Mouse (Mus musculus) liver, embryonic 11.5 days (tissue): ENCODE measurements around the gene Cryaa. TPM values are rescaled to one million over a fixed set of nuclear protein-coding genes. Genes with fewer than 3 reads are reported as not detected.
A peak's percentile ranks its signal among the peaks of the same experiment; 100 is the strongest.

Source experiments
- ATAC-seq: fragments of 200-750 bp; cut with Nextera tagmentation; replicated peaks from 2 replicates; pipeline ENCODE4 v1.8.0; 2017; ENCODE audit warnings: moderate number of reproducible peaks, mild to moderate bottlenecking, moderate TSS enrichment, moderate library complexity; ENCODE audit not compliant: low FRiP score
- DNase-seq: peaks from one replicate; pipeline ENCODE4 v3.0.0-alpha.2; 2017; ENCODE audit warnings: low spot score
- H3K27ac ChIP-seq: fragments of 300-500 bp; sonication (generic); 2 replicates; pipeline ENCODE4 v1.5.1; 2014; ENCODE audit warnings: mild to moderate bottlenecking, low read depth, low read length, control low read depth
- H3K27me3 ChIP-seq: fragments of 300-500 bp; sonication (generic); replicated peaks from 2 replicates; pipeline ENCODE4 v1.6.1; 2014; ENCODE audit warnings: low read length, mixed read lengths; ENCODE audit not compliant: control insufficient read depth, insufficient read depth
- H3K36me3 ChIP-seq: fragments of 300-500 bp; sonication (generic); 2 replicates; pipeline ENCODE4 v1.6.1; 2014; ENCODE audit warnings: mild to moderate bottlenecking, low read length, moderate library complexity, mixed read lengths; ENCODE audit not compliant: control insufficient read depth, insufficient read depth
- H3K4me1 ChIP-seq: fragments of 300-500 bp; sonication (generic); replicated peaks from 2 replicates; pipeline ENCODE4 v1.6.1; 2014; ENCODE audit warnings: low read length, mixed read lengths; ENCODE audit not compliant: control insufficient read depth, insufficient read depth
- H3K4me2 ChIP-seq: fragments of 300-500 bp; sonication (generic); 2 replicates; pipeline ENCODE4 v1.6.1; 2014; ENCODE audit warnings: mild to moderate bottlenecking, control low read depth, moderate library complexity
- H3K4me3 ChIP-seq: fragments of 300-500 bp; sonication (generic); 2 replicates; pipeline ENCODE4 v1.5.1; 2014; ENCODE audit warnings: low read depth, low read length, control low read depth
- H3K9ac ChIP-seq: fragments of 300-500 bp; sonication (generic); 2 replicates; pipeline ENCODE4 v1.6.1; 2014; ENCODE audit warnings: low read depth, low read length, control low read depth
- H3K9me3 ChIP-seq: fragments of 300-500 bp; sonication (generic); 2 replicates; pipeline ENCODE4 v1.6.1; 2016; ENCODE audit warnings: low read length, inconsistent platforms, mixed read lengths; ENCODE audit not compliant: control insufficient read depth
- WGBS: fragments of 180-500 bp; shearing (Covaris S2); extraction: QIAGEN DNeasy Blood & Tissue Kit; methylation state at CpG from one replicate; pipeline ENCODE4 v1.1.7; 2014; 5-methylcytosine and 5-hydroxymethylcytosine counted together
- polyA plus RNA-seq: library from polyadenylated mRNA; unstranded; fragments of >200 nt; fragmentation: Nextera tagmentation; extraction: Ambion mirVana; gene quantifications from 2 replicates; pipeline ENCODE4 v1.2.1, GENCODE M21; 2014

The Cryaa gene
- polyA plus RNA-seq, 1 experiment from 2014 or later, result not detected

DNA sequence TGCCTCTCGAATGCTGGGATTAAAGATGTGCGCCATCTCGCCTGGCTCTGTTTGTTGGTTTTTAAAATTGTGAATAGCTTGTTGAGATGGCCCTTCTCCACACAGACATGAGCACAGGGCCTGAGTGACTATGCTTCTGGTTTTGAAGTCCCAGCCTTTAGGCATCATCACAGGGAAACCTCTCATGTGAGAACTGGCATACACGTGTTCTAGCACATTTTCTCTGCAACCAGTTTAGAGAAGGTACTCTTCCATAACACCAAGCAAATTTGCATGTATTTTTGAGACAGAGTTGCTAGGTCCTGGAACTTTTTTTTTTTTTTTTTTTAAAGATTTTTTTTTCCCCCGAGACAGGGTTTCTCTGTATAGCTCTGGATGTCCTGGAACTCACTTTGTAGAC lies 20.9 kb upstream of the Cryaa start:
- ATAC-seq, result no peak
- H3K4me2 ChIP-seq, result peak overlapping the region; percentile 90
- H3K9ac ChIP-seq, result no peak overlapping the region
- no peak overlapping the region for H3K27ac ChIP-seq
- 91% methylated on average over 5 of the region's 5 CpGs for WGBS
- peak overlapping the region; percentile 98; the same call in 1 of the 2 replicates for H3K4me3 ChIP-seq
- H3K27me3 ChIP-seq, result no peaks in the 10 kb centered on the region
- no peak for DNase-seq
- H3K9me3 ChIP-seq, result no peaks in the 10 kb centered on the region
- peaks cover 15% of the 10 kb centered on the region for H3K4me1 ChIP-seq
- H3K36me3 ChIP-seq, result peaks cover 40% of the 10 kb centered on the region

DNA sequence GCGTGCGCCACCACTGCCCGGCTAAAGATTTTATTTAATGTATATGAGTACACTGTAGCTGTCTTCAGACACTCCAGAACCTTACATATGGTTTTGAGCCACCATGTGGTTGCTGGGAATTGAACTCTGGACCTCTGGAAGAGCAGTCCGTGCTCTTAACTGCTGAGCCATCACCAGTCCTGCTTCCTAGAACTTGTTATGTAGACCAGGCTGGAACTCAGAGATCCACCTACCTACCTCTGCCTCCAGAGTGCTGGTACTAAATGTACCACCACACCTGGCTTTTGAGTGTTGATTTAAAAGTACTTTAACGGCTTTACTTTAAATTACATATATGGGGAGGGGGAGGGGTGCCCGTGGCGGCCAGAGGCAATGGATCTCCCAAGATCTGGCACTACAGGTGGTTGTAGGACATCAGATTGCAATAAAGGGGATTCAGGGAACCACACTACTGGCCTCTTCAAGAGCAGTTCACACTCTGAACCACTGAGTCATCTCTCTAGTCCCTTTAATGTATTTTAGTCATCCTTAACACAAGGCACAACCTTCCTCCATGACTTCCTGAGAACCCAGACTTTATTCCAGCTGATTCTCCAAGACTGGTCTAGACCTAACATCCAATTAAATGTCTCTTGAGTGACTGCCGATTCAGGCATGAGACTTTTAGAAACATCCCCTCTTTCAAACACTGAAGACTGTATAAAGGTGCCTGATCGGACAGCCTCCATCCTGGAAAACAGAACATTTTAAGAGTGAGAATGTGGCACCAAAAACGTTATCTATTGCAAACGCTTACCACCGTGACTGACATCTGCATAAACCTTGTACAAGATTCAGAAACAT lies 20.2 kb upstream of the Cryaa start:
- Histone ChIP-seq H3K4me2 (peak overlapping the region; percentile 90), H3K27me3 (no peaks in the 10 kb centered on the region), H3K9me3 (no peaks in the 10 kb centered on the region), H3K27ac (peak overlapping the region; percentile 91; the same call in 1 of the 2 replicates), H3K9ac (peak overlapping the region; percentile 98), H3K36me3 (peaks cover 34% of the 10 kb centered on the region), H3K4me3 (peak overlapping the region; percentile 98), H3K4me1 (peaks cover 15% of the 10 kb centered on the region)
- DNase-seq, result no peak
- WGBS, result 50% methylated on average over 12 of the region's 12 CpGs
- ATAC-seq, result no peak

DNA sequence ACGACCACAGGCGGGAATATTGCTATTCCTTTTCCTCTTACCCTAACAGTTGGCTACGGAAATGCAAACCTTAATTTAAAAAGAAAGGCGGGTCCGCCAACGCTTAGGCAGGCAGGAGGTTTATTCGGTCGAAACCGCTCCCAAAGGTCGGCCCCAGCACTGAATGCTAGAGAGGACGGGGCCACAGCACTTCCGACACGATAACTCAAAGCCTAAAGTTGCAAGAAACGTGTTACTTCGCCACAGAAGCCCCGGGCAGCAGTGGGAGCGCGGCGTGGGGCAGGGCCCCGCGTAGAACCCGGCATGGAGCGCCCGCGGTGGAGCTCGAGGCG lies 19.5 kb upstream of the Cryaa start:
- under 1% methylated on average over 27 of the region's 27 CpGs for WGBS
- Histone ChIP-seq H3K4me2 (peak overlapping the region; percentile 90), H3K27me3 (no peaks in the 10 kb centered on the region), H3K27ac (peak overlapping the region; percentile 91), H3K36me3 (peaks cover 27% of the 10 kb centered on the region), H3K9me3 (no peaks in the 10 kb centered on the region), H3K4me1 (peaks cover 15% of the 10 kb centered on the region), H3K9ac (peak overlapping the region; percentile 98), H3K4me3 (peak overlapping the region; percentile 98)
- ATAC-seq (no peak), DNase-seq (no peak)

DNA sequence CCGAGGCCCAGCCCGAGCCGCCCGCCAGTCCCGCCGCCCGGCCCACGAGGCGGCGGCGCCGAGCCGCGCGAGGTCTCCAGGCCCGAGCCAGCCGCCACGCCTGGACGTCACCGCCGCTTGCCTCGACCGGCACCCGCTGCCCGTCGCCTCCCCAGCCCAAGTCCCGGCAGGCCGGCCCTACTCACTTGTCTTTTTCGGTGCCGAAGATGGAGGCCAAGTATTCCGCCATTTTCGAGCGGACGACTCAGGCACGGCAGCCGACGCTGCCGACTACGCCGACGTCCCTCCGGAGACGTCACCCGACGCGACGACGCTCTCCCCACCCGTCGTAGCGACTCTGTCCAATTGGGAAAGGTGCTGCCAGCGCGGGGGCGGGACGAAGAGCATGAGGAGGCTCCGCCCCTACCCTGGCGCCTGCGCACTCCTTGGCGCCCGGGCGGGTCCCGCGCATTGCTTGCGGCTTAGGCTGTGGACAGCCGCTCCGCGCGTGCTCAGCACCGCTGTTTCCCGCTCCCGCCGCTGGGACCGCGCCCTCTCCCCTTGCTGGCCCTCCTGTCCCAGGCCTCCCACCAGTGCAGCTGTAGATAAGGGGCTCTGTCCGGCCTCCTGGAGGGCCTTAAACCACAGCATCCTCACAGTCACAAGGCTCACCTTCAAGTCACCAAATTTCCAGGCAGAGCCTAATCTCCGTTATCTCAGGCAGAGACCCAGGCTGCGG lies 19.0 kb upstream of the Cryaa start, which contains the start of gene U2af1:
Gene U2af1 (minus strand): TSS at position 425 of the 718 bp plus-strand sequence.
- ATAC-seq, result peak; percentile 97
- Histone ChIP-seq H3K36me3 (peaks cover 22% of the 10 kb centered on the region), H3K27me3 (no peaks in the 10 kb centered on the region), H3K9ac (peak within 1 kb of the TSS; percentile 98), H3K4me2 (peak within 1 kb of the TSS; percentile 90), H3K27ac (peak within 1 kb of the TSS; percentile 91), H3K4me1 (peaks cover 10% of the 10 kb centered on the region; the same call in 1 of the 2 replicates), H3K9me3 (no peaks in the 10 kb centered on the region), H3K4me3 (peak within 1 kb of the TSS; percentile 98)
- DNase-seq, result peak; percentile 97
- WGBS, result under 1% methylated on average over 74 of the region's 77 CpGs

DNA sequence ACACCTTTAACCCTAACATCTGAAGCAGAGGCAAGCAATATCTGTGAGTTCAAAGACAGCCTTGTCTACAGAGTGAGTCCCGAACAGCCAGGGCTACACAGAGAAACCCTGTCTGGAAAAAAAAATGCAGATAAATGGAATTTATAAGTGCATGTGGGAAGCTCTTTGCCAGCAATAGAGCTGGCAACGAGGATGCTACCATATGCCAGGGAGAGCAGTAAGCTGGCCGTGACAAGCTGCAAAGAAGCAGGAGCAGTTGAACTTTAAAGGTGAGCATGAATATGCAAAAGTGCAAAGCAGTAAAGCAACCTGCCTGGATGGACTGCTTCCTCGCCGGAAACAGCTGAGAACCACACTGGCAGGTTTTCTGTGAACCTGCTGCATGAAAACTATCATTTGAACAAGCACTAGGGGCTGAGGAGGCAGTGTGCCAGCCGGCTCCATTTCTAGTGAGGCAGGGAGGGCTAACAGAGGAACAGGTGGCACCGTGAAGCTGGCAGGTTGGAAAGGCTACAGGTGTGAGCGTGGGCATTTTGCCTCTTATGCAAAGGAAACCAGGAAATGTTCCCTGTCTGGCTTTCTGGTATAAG lies 16.9 kb upstream of the Cryaa start:
- WGBS, result 75% methylated on average over 8 of the region's 8 CpGs
- peaks cover 10% of the 10 kb centered on the region; the same call in 1 of the 2 replicates for H3K4me1 ChIP-seq
- ATAC-seq, result no peak

DNA sequence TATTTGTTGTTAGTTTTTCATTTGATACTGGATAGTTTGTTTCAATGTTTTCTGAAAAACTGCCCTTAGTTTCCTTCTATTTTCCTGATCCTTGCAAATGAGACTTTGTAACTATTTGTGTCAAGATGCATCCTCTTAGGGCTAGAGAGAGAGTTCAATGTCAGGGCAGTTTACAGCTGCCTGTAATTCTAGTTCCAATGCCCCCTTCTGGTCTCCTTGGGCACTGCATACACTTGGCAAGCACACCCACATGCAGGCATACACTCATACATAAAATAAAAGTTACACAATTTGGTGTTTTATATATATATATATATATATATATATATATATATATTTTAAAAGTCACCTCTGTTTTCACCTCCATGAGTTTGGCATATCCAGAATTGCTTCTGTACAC lies 14.8 kb upstream of the Cryaa start:
- Histone ChIP-seq H3K9me3 (no peaks in the 10 kb centered on the region), H3K4me2 (no peak overlapping the region), H3K4me3 (no peak overlapping the region), H3K9ac (no peak overlapping the region), H3K27ac (no peak overlapping the region), H3K36me3 (no peaks in the 10 kb centered on the region), H3K27me3 (no peaks in the 10 kb centered on the region), H3K4me1 (peaks cover 5% of the 10 kb centered on the region; the same call in 1 of the 2 replicates)
- ATAC-seq (no peak), DNase-seq (no peak)

More for the DNA sequence above, 16.9 kb upstream of the Cryaa start:
- no peak overlapping the region for H3K4me2 ChIP-seq
- H3K9ac ChIP-seq, result no peak overlapping the region
- H3K4me3 ChIP-seq, result no peak overlapping the region
- no peak for DNase-seq
- H3K27ac ChIP-seq, result no peak overlapping the region; the same call in 1 of the 2 replicates
- H3K27me3 ChIP-seq, result no peaks in the 10 kb centered on the region
- H3K9me3 ChIP-seq, result no peaks in the 10 kb centered on the region
- peaks cover 5% of the 10 kb centered on the region for H3K36me3 ChIP-seq

DNA sequence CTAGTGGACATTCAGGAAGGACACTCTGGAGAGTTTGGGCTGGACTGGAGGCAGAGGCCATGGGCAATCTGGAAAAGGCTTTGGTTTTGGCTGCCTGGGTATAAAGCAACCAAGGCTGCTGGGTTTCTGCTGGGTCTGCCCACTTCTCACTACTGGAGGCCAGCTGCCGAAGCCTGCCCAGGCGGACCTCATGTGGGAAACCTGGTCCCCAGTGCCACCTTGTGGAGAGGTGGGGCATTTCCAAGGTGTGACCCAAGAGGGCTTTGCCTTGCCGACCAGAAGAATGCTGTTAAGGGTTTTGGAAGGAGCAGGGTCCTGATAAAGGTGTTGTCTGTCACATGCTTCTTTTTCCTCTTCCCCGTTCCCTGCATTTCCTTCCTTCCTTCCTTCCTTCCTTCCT lies 12.8 kb upstream of the Cryaa start:
- H3K4me3 ChIP-seq, result no peak overlapping the region
- H3K27ac ChIP-seq, result no peak overlapping the region
- no peaks in the 10 kb centered on the region for H3K36me3 ChIP-seq
- ATAC-seq (peak; percentile 71), DNase-seq (peak; percentile 70)
- no peak overlapping the region for H3K9ac ChIP-seq
- 4% methylated on average over 4 of the region's 4 CpGs for WGBS
- no peaks in the 10 kb centered on the region for H3K9me3 ChIP-seq
- H3K4me1 ChIP-seq, result no peaks in the 10 kb centered on the region
- no peaks in the 10 kb centered on the region for H3K27me3 ChIP-seq
- no peak overlapping the region for H3K4me2 ChIP-seq

DNA sequence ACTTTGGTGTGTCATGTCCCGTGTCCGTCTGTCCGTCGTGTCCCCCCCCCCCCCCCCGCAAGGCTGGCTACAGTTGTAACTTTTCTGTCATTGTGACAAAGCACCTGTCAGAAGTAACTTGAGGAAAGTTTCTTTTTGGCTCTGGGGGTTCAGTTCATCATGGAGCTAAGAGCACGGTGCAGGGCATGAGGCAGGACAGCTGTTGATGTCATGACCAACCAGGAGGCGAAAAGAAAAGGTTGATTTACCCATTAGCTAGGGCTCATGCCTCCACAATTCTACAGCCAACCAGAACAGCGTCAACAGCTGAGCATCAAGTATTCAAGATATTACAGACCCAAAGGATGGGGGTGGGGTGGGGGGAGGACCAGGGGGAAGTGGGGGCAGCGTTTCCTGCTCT lies 9.3 kb upstream of the Cryaa start:
- H3K4me3 ChIP-seq, result no peak overlapping the region
- WGBS, result 79% methylated on average over 8 of the region's 9 CpGs
- DNase-seq (no peak), ATAC-seq (no peak)
- no peaks in the 10 kb centered on the region for H3K4me1 ChIP-seq
- H3K4me2 ChIP-seq, result no peak overlapping the region
- H3K36me3 ChIP-seq, result no peaks in the 10 kb centered on the region
- H3K9ac ChIP-seq, result no peak overlapping the region
- no peaks in the 10 kb centered on the region for H3K9me3 ChIP-seq
- no peaks in the 10 kb centered on the region for H3K27me3 ChIP-seq
- H3K27ac ChIP-seq, result no peak overlapping the region
